Mouse (Mus musculus): ENCODE results near the gene Tbx20.

Gene Tbx20

GRCm38 (mm10) chr9:24770149-24770940, 3.8 kb downstream of the Tbx20 start:
- in situ Hi-C loops (cut with MboI, MseI), result loop anchor here (10.0 to 25.0 kb wide), 2 partner anchors 267 to 554 kb away; no protein-coding TSS in a partner anchor

GRCm38 (mm10) chr9:24769611-24770010, 4.5 kb downstream of the Tbx20 start:
- in situ Hi-C loops (cut with MboI, MseI), result loop anchor here (10.0 to 25.0 kb wide), 2 partner anchors 268 to 555 kb away; no protein-coding TSS in a partner anchor

DNA sequence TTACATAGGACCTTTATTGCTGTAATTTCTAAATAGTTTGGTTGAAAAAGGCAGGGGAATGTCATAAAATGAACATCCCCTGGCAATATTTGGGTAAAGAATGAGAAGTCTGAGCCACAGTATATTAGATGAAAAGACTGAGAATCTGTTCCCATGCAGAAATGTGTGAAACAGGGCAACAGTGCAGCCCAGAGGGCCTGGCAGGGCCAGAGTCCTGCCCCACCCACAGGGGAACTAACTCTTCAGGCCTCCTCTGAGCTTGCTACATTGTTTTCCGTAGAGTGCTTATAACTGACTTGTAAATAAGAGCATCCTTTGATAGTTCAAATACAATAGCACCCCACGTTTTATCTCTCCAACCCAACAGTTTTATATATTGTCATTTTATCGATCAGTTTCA, 7.0 kb downstream of the Tbx20 start:
- in situ Hi-C loops (cut with MboI, MseI), result loop anchor here in 1 of 2 experiments (25.0 kb wide), 1 partner anchor 270 kb away; no protein-coding TSS in a partner anchor

DNA sequence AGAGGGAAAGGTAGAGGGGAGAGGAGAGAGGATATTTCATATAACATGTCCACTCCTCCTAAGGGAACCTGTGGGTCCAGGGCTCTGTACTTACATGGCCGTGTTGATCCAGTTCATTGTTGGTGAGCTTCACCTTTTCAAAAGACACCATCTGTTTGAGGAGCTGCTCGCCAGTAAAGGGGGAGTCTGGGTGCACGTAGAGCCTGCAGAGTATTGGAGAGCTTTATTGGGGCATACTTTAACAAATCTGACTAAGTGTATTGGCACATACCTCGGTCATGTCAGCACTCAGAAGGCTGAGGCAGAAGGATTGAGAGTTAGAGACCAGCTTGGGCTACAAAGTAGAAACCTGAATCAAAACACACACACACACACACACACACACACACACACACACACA, 8.5 kb downstream of the Tbx20 start:
- in situ Hi-C loops (cut with MboI, MseI), result loop anchor here in 1 of 2 experiments (25.0 kb wide), 1 partner anchor 272 kb away; no protein-coding TSS in a partner anchor

GRCm38 (mm10) chr9:24760461-24760860, 13.6 kb downstream of the Tbx20 start:
- in situ Hi-C loops (cut with MboI, MseI), result loop anchor here in 1 of 2 experiments (25.0 kb wide), 1 partner anchor 277 kb away; no protein-coding TSS in a partner anchor

DNA sequence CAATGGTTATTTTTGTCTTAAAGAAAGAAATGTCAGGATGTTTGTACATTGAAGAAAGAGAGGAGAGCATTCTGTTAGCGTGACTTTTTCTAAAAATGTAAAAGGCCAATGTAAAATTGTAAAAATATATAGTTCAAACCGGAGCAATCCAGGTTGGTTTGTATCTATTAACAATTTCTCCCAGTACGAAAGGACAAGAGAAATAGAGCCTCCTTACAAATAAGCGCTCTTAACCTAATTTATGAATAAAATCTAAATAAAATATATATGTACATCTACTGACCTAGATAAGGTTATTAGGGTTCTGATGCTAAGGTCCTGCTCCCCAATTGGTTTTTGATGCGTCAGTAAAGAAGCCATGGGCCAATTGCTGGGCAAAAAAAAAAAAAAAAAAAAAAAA, 29.1 kb downstream of the Tbx20 start:
- in situ Hi-C loops (cut with MboI, MseI), result no loop called here

DNA sequence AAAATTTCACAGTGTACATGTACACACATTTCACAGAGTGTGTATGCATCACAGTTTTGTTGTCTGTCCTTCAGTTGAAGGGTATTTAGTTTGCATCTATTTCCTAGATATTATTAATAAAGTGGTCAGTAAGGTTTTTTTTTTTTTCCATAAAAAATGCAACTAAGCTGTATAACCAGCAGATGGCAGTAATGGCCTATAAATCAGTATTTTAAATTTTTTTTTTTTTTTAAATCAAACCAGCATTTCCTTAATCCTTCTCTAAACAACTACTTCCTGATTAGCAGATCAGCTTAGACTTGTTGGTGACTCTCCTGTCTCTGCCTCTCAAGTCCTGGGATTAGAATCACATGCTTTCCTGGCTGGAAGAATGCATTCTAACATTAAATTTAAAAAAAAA, 72.9 kb downstream of the Tbx20 start:
- in situ Hi-C loops (cut with MboI, MseI), result loop anchor here in 1 of 2 experiments (5.0 kb wide), 1 partner anchor 341 kb away; no protein-coding TSS in a partner anchor

DNA sequence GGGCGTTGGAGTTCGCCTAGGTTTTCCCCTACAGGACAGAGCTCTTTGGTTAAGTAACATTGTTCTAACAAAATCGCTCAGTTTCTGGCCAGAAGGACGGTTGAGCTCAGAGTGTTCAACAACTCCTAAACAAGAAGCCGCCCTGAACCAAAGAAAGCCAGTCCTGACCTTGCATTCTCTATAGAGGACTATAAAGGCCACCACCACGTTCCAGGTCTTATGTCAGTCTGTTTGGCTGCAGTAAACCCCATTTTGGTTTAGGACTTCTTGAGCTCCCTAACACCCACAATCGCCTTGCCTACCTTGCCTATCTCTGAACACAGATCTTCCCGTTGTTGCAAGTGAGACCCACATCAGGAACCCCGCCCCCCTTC, 77.7 kb downstream of the Tbx20 start:
- in situ Hi-C loops (cut with MboI, MseI), result loop anchor here in 1 of 2 experiments (25.0 kb wide), 1 partner anchor 1741 kb away; no protein-coding TSS in a partner anchor

DNA sequence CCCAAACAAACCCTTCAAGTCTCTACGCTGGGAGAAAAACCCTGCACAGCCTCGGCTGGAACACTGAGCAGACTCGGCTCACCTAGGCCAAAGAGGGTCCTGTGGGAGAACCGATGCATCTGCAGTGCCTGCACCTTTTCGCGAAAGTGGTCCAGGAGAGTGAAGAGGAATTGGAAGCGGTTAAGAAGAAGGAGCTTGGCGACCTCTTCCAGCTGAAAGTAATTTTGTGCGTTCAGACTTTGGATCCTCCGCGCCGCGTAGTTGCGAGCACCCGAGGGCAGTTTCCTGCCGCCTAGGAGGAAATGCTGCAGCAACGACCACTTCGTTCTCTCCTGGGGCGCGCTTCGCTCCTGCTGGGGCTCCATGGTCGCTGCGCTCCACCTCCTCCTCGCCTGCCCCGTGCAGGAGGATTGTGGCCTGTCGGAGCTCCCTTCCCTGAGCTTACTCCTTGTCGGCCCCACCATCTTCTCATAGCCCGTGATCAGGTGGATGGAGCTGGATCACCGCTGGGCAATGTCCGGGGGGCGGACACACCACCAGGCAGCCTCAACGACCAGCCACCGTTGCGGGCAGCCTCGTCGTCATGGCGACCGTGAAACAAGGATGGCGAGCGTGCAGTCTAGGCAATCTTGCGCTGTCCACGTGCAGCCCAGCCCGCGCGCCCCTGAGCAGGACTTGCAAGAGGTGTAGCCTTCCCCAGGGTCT, 78.3 kb downstream of the Tbx20 start, which contains the start of gene Dpy19l2:
TSS of gene Dpy19l2 (minus strand) at position 594 of the 705 bp plus-strand sequence.
- in situ Hi-C loops (cut with MboI, MseI), result loop anchor here in 1 of 2 experiments (25.0 kb wide), 1 partner anchor 1741 kb away; no protein-coding TSS in a partner anchor

All from T-helper 17 cell (primary cell).